Mouse (Mus musculus): ENCODE data around the gene Ptpn4. TPM values are rescaled to one million over a fixed set of nuclear protein-coding genes. Genes with fewer than 3 reads are reported as not detected.

The Ptpn4 gene
- total RNA-seq (2015; ENCODE audit: low replicate concordance), result 2.1 and 14.1 TPM in 2 replicates
- total RNA-seq (2017; ENCODE audit: low replicate concordance), result 8.1 and 21.0 TPM in 2 replicates

DNA sequence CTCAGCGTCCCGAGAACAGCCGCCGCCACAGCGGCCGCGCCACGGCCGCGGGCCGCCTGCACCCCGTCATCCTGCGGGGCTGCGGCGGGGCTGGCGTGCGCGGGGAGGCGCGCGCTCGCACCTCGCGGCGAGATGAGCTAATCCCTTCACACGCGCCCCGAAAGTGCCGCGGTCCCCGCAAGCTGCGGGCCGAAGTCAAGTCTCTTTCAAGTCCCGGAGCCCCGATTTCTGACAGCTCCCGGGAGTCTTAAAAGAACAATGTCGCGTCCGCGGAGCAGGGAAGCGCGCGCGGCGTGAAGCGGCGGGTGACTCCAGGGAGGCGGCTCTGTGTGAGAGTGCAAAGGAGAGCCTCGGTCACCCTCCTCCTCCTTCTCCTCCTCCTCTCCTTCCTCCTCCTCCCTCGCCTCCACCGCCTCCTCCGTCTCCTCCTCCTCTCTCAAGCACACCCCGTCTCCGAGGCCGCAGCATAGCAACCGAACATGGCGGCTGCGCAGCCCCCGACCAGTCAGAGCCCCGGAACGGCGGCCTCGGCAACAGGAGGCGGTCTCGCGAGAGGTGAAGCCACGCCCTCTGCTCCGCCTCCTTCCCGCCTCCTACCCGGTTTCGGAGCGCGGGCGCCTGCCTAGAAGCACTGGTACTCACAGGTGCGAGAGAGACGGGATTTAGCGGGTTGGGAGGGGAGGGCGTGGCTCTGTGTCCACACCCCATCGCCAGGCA, at the start of gene Ptpn4:
Ptpn4 (minus strand) TSS at position 579 of the 717 bp plus-strand sequence.
- peak; percentile 99 for ATAC-seq (replicated peaks; ENCODE audit: low FRiP score, poor library complexity, severe bottlenecking)

DNA sequence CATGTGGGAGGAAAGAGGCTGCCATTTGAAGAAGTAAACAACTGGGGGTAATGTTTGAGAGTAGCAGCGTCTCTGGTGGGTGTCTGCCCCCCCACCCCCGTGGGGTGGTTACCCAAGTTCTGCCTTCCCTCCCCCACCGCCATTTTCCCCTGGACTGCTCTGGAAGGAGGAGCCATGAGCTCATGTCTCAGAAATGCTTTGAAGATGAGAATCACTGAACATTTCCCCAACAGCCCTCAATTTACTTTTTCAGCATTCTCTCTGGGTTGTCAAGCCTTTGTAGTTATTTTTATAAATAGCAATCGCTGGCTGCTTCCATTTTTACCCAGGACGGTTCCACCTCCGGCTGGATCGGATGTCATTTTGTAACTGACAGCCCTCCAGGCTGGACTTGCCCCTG, 48.9 kb upstream of the Ptpn4 start:
- no peak for ATAC-seq (replicated peaks; ENCODE audit: low FRiP score, poor library complexity, severe bottlenecking)

DNA sequence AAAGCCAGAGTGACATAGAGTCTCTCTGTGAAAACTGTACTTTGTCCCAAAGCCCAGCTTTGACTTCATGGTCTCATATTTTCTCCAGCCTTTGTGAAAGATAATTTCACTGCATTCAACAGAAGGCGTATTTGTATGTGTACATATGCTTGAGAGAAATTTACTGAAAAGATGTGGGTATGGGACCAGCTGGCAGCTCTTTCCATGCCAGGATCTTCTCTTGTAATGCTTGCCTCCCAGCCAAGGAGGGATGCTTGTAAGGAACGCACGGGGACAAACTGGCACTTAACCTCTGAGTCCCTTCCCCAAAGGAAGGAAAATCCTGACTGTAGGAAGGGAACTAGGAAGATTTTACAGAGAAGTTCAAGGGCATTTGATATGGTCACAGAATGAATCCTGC, 46.9 kb upstream of the Ptpn4 start:
- no peak for ATAC-seq (replicated peaks; ENCODE audit: low FRiP score, poor library complexity, severe bottlenecking)

DNA sequence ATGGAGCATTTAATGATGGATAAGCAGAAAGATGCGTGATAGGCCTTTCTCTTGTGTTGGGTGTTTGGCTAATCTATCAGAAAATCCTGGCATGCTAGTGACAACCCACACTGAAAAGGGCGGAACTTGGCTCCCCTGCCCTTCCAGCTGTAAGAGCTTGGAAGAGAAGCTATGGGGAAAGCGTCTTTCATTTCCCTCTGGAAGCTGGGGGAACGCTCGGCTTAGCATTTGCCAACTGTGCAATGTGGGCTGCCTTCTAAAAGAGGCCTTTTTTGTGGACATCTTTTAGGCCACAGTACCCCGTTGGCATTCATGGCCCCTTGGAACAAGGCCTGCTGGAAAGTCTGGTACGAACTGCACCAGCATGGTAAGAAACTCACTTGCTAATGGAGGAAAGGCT, 41.5 kb upstream of the Ptpn4 start:
- no peak for ATAC-seq (replicated peaks; ENCODE audit: low FRiP score, poor library complexity, severe bottlenecking)

DNA sequence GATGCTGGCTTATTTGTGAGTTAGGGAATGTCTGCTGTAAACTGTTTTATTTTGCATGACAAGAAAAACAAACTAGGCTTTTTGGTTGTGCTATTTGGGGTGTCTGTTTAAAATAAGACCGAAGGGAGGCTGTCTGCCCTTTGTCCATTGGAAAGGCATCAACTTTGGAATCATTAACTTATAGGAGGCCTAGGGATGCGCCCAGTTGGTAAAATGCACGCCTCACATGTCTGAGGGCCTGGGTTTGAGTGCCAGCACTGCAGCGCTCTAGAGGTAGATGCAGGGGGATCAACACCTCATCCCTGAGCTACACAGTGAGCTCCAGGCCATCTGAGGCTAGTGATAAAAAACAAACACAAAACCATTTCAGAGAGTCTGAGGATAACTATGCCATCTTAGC, 40.1 kb upstream of the Ptpn4 start:
- no peak for ATAC-seq (replicated peaks; ENCODE audit: low FRiP score, poor library complexity, severe bottlenecking)

DNA sequence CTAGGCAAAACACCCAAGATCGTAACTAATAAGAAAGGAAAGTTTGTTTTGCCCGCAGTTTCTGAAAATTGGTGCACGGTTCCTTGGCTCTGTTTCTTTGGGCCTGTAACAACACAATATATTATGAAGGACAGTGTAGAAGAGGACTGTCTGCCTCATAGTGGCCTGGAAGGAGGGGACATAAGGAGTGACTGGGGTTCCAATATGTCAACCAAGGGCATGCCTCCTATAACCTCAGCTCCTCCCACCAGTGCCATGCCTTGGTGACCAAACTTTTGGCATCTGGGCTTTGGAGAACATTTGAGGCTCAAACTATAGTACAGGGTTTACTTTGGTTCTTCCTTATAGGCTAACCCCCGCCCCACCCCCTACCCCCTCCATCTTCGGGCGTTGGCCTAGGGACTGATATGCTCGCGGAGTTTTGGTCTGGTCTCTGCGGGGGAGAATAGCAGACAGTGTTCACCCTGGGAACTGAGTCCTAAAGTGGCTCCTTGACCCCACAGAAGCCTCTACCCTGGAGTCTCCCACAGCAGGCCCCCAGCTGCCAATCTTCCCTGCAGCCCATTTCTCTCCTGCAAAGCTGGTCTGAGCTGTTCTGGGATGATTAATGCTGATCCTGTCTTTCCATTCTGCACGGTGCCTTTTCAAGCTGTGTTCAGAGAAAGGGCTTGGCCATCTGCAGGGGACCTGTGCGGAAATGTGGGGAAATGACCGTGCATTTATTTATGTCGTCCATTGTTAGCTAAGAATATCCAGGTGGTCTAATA, 31.2 kb upstream of the Ptpn4 start:
- no peak for ATAC-seq (replicated peaks; ENCODE audit: low FRiP score, poor library complexity, severe bottlenecking)

- ATAC-seq (replicated peaks; ENCODE audit: low FRiP score, poor library complexity, severe bottlenecking), result no peak
These were observed 29.9 kb upstream of the Ptpn4 start for GRCm38 (mm10) chr1:119867300-119867699.

DNA sequence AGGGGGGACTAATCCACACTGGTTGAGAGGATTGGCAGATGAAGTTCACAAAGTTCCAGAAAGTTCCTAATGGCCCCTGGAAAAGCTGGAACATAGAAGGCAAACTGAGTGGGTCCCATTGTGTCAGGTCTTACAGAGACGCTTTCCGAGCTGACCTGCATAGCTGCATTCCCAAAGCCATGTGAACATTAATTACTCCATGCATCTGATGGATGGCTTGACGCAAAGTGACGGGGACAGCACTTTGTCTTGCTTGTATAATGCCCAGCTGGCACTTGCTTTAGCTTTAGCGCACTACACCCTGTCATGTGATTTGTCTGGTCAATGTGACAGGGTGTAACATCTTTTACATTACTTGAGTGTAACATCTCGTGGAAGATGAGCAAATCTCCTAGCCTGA, 27.9 kb upstream of the Ptpn4 start:
- no peak for ATAC-seq (replicated peaks; ENCODE audit: low FRiP score, poor library complexity, severe bottlenecking)

DNA sequence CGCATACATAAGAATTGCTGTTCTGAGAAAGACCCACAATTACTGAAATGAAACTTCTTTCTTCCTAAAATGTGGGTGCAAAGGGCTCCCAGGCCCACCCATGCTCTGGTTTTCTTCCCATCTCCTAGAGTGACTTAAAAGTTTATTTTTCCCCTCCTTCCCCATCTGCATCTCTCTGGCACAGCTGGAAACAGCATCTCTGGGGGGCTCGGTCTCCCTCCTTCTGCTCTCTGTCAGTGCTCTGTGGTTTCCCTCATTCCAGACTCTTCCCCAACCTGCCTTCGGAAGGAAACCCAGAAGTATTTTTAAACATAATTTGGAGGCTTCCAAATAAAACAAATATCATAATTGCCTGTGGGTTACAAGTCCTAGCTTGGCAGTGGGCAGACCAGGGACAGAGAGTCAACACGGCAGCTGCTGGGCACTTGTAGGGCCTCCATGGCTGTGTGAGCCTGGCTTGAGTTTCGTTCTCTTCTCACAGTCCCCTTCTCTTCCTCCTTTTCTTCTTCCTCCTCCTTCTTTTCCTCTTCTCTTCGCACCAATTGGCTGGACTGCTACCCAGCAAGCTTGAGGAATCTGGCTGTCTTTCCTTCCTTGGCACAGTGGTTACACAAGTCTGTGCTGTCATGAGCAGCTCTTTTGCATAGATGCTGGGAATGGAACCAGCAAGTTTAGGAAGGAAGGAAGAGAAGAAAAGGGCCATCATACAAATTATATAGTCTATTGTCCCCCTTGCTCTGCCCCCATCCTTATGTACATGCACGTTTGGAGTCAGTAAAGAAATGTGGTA, 26.3 kb upstream of the Ptpn4 start:
- ATAC-seq (replicated peaks; ENCODE audit: low FRiP score, poor library complexity, severe bottlenecking), result no peak

GRCm38 (mm10) chr1:119859566-119859965, 22.2 kb upstream of the Ptpn4 start:
- ATAC-seq (replicated peaks; ENCODE audit: low FRiP score, poor library complexity, severe bottlenecking), result no peak

DNA sequence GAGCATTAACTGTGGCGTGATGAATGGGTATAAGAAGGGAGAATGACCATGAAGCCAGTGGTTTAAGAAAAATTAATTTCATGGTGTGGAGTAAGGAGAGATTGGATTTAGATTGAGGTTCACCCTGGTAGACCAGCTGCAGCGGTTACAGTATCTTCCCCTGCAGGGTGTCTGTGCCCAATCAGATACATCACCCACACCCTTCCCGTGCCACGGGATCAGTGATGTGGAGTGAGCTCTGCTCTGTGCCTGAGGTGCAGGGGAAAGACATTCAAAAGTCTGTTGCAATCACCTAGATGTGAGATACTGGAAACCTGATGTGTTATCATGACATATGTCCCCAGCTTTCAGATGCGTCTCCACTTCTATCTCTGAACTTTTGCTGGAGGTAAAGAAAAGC, 15.6 kb upstream of the Ptpn4 start:
- ATAC-seq (replicated peaks; ENCODE audit: low FRiP score, poor library complexity, severe bottlenecking), result no peak

- no peak for ATAC-seq (replicated peaks; ENCODE audit: low FRiP score, poor library complexity, severe bottlenecking)
These were observed 14.9 kb upstream of the Ptpn4 start for GRCm38 (mm10) chr1:119852339-119852738.

DNA sequence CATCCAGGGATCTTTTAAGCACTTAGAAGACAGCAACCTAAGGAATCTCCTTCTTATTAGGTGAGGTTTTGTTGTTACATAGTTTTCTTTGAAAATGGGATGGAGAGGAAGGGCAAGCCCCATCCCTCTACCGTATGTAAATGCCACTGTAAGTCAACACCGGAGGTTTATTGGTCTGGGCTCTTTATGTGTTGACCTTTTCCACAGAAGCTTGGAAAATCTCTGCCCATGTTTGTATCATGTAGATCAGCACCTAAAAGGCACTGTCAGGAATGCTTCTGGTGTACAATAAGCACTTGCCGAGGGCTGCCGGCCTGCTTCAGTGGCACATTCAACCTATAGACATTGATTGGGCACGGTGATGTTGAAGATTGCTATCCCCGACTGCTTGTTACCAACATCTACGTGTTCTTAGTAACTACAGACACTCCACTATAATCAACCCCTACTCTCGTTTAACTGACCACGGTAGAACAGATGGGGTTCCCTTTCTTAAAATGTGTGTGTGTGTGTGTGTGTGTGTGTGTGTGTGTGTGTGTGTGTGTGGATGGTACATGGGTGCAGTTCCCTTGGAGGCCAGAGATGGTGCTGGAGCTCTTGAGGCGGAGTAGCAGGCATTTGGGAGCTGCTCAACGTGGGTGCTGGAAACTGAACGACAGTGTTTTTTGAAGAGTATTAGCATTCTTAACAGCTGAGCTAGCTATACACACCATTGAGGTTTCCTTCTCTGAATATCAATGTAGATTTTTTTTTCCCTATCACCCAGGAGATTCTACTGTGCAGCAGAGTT, 11.9 kb upstream of the Ptpn4 start:
- no peak for ATAC-seq (replicated peaks; ENCODE audit: low FRiP score, poor library complexity, severe bottlenecking)

DNA sequence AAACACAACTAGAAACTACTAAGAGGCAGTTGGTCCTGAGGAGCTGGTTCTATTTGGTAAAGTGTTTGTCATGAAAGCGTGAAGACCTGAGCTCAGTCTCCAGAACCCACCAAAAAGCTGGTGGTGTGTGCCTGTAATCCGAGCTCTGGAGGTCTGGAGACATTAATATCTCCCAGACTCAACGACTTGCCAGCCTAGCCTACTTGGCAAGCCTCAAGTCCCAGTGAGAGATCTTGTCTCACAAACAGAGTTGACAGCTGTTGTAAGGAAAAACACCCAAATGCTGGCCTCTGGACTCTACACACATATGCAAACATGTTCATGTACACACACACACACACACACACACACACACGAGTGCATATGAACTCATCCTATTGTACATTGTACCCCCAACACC, 7.9 kb upstream of the Ptpn4 start:
- no peak for ATAC-seq (replicated peaks; ENCODE audit: low FRiP score, poor library complexity, severe bottlenecking)

GRCm38 (mm10) chr1:119843121-119843520, 5.7 kb upstream of the Ptpn4 start:
- no peak for ATAC-seq (replicated peaks; ENCODE audit: low FRiP score, poor library complexity, severe bottlenecking)

- no peak for ATAC-seq (replicated peaks; ENCODE audit: low FRiP score, poor library complexity, severe bottlenecking)
These were observed 828 bp upstream of the Ptpn4 start for GRCm38 (mm10) chr1:119838241-119838640.

DNA sequence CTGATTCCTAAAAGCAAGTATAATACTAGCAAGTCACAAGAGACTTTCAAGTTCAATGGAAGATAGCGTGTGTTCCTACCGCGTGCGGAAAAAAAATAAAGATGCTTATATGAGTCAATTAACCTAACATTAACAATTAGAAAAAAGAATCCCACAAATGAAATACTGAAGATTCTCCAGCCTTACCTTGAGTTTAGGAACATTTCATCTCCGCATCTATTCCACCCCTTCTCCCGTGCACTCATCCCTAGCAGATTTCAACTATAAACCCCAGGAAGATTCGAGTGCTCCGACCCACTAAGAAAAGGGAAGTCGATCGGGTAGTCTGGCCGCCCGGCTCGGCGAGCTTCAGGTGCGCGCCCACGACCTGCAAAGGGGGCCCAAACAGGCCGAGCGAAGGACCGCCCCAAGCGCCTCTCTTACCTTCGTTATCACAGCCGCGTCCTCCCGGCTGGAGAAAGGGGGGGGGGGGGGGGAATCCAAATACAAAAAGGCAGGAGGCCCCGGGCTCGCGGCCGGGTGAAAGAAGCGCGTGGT, 866 bp downstream of the Ptpn4 start:
- ATAC-seq (replicated peaks; ENCODE audit: low FRiP score, poor library complexity, severe bottlenecking), result no peak

DNA sequence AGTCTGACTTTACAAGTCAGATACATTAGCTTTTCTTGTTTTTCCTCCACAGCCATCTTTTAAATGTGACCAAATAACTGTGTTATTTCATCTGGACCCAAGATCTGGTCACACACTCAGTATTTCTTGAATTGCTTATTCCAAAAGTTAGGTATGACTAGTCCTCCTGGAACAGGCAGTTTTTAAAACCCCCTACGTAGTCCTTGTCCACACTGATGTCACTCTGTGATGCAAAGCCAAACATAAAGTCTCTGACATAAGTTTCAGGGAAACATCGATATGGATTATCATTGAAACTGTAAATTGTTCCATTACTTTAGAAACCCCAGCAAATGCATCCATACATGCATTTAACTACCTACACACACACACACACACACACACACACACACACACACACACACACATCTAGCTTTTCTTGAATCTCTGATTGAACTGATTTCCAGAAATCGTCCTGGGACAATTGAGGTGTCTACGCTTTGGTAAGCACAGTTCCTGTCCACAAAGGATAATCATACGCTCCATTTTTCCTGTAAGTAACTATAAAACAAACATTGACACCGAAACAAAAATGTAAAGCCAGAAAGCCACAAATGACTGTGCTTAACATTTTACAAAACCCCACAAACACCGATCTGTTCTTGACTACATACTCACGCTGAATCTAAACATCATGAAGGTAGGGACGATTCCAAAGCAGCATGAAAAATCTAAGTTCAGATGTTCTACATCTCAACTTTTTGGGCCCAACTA, 1.5 kb downstream of the Ptpn4 start:
- ATAC-seq (replicated peaks; ENCODE audit: low FRiP score, poor library complexity, severe bottlenecking), result no peak

DNA sequence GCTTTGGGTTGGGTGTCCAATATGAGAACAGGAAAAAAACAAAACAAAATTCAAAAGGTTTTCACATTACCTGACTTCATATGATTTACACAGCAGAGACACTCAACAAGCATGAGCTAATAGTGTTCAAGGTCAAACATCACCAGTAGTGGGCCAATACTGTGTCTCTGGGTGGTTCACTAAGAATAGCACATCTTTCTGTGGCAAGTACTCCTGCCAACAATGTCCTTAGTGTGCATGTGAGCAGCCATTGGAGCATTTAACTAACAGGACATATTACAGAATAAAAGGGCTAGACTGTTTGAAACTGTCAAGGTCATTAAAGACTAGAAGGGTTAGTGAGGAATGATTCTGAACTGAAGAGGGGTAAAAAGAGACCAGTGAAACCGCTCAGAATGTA, 9.3 kb downstream of the Ptpn4 start:
- ATAC-seq (replicated peaks; ENCODE audit: low FRiP score, poor library complexity, severe bottlenecking), result no peak
